Mouse (Mus musculus): ENCODE data around the gene Olfr1044.
"Not testable (repeated sequence)": the region's sequence is repeated elsewhere in the genome, so short reads cannot be mapped to it uniquely, and the experiment has no call there.

Olfr1044 gene

DNA sequence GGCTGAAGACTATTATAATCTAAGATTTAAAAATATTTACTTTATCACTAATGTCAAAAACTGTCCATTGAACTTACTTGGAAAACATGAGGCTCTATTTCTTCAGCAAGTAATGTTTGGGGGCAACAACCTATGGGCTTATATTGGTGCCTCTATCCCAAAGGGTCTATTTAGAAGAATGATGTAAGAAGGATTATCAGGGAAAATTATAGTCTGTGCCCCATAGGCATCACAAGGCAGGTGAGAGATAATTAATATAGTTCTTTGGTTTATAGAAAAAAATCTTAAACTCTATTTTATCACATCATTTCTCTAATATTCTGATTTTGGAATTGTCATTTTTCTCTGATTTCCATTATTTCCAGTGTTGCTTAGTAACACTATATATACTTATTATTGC, at the start of gene Olfr1044:
Gene Olfr1044, minus strand, starts transcription at position 101 of the 400 bp plus-strand sequence.
- no peak for DNase-seq (ENCODE audit: low spot score)

- DNase-seq (ENCODE audit: low spot score): no peak
Observed at GRCm38 (mm10) chr2:86219214-86219613, 41.6 kb upstream of the Olfr1044 start, which contains the start of gene Olfr1046. Gene Olfr1046, minus strand, starts transcription at chr2:86219314.

- DNase-seq (ENCODE audit: low spot score): no peak
Observed at GRCm38 (mm10) chr2:86202909-86203308, 25.3 kb upstream of the Olfr1044 start, which contains the start of gene Olfr1045. Gene Olfr1045, minus strand, starts transcription at chr2:86203009.

DNA sequence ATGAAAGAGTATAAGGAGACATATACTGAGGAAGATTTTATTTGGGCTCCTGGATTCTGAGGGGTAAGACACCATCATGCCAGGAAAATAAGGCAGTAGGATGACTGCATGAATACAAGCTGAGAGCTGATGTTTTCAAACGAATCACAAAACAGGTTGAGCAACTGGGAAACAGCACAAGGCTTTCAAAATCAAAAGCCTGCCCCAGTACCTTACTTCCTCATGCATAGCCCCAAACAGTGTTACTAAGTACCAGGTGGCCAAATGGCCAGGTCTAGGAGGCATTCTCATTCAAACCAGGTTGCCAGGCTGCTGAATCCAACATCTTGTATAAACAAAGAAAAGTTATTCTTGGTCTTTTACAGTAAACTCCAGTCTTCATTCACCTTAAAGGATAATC, 18.2 kb upstream of the Olfr1044 start:
- no peak for DNase-seq (ENCODE audit: low spot score)

GRCm38 (mm10) chr2:86185583-86185982, 8.0 kb upstream of the Olfr1044 start, which contains the start of gene Olfr52:
Gene Olfr52, minus strand, starts transcription at chr2:86185683.
- no peak for DNase-seq (ENCODE audit: low spot score)

DNA sequence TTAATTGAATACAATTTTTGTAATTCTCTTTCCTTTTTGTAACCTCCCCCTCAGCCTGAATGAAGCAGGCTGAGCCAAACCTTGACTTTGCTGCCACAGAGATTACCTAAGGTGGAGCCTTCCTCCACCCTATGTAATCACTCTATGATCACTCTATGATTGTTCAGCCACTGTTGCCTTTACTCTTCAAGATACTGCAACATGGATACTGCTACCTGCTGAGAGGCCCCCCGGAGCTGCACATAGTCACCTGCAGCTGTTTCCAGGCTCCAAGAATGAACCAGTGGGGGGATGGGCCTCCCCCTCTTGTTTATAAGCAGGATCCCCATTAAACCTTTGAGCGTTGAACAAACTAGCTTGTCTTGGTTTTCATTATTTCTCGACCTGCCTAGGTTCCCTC, 2.3 kb upstream of the Olfr1044 start:
- DNase-seq (ENCODE audit: low spot score): no peak

DNA sequence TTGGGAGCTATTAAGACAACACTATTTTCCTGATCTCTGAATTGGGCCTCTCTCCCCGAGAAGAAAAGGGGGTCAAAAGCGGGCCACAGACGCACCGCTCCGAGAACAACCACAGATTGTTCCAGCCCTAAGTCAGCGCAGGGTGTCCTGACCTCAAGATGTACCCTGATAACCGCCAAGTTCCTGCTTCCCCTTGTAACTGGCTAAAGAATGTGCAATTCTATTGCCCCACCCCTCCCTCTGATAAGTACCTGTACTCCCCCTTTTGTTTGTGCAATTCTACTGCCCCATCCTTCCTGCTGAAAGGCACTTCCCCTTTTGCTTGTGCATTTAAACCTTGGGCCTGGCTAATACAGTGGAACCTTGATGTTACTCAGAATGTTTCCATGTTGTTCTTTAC, 2.2 kb downstream of the Olfr1044 start:
- DNase-seq (ENCODE audit: low spot score): not testable (repeated sequence)

DNA sequence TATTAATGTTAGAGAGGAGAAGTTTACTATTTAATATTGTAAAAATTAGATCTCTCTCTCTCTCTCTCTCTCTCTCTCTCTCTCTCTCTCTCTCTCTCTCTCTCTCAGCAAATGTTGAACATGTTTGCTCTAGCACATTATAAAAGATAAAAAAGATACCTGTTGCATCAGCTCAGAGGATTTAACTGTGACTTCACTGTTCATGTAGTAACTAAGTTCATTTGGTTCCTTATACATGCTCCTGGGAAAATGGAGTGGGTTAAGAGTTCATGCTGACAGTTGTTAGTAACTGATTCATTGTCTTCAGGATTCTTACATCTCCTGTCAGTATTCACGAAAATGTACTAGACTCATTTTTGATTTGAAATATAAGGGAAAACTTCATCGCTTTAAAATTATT, 10.2 kb downstream of the Olfr1044 start, which contains the start of gene Olfr1043:
Gene Olfr1043, minus strand, starts transcription at position 101 of the 400 bp plus-strand sequence.
- DNase-seq (ENCODE audit: low spot score): no peak

DNA sequence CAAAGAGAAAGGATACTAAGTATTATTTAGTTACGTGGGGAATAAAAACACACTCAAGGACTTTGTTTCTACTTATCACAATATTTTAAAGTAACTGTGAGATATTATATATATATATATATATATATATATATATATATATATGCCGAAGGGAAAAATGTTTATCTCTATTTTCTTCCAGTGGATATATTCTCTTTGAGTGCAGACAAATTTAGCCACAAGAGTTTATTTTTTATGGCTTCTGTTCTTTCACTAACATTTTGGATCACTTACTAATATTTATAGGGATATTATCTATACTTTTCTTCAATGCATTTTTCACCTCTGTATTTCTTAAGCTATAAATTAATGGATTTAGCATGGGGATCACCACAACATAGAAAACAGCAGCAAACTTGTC, 15.9 kb downstream of the Olfr1044 start, which contains the start of gene Olfr1042:
Gene Olfr1042, minus strand, starts transcription at position 101 of the 400 bp plus-strand sequence.
- no peak for DNase-seq (ENCODE audit: low spot score)

DNA sequence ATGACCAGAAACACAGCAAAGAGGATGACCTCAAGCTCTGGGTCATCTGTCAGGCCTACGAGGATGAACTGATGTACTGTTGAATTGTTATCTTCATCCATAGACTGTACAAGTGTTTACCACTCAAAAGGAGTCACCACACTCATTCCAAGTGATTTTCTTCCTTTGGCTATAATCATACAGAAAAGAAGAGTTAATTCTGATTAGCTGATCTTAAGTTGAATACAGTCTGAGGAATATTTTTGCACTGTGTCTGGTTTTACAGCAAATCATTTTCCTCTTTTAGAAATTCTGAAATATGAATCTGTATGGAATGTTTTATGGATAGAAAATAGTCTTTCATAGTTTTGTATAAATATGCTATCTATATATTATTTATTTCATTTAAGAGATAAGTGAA, 31.0 kb downstream of the Olfr1044 start, which contains the start of gene Olfr1040:
Gene Olfr1040, minus strand, starts transcription at position 101 of the 400 bp plus-strand sequence.
- DNase-seq (ENCODE audit: low spot score): no peak

- DNase-seq (ENCODE audit: low spot score): no peak
Observed at GRCm38 (mm10) chr2:86135828-86136227, 41.8 kb downstream of the Olfr1044 start, which contains the start of gene Olfr1039. Gene Olfr1039, minus strand, starts transcription at chr2:86135928.

Measured in adipocyte (in vitro differentiated cells).